Mouse (Mus musculus) megakaryocyte, adult 5-6 weeks (primary cell): Measurements from ENCODE around the gene Galnt10. TPM values are rescaled to one million over a fixed set of nuclear protein-coding genes. Genes with fewer than 3 reads are reported as not detected.
A peak's percentile ranks its signal among the peaks of the same experiment; 100 is the strongest.
"Not testable (repeated sequence)": the region's sequence is repeated elsewhere in the genome, so short reads cannot be mapped to it uniquely, and the experiment has no call there.

Experiments
- ATAC-seq: 2 replicates; pipeline ENCODE4 v1.8.0; 2016; ENCODE audit warnings: mild to moderate bottlenecking, inconsistent platforms; ENCODE audit not compliant: poor library complexity, severe bottlenecking
- total RNA-seq, 2 experiments: library from RNA; stranded (forward) in 1 of 2; stranded (reverse) in 1 of 2; fragments of 153-499, 151-499 nt in 1 of 2; fragments of 221-1000, 200-1000 nt in 1 of 2; gene quantifications; 2 replicates each; pipeline versions ENCODE4 v1.2.3 to v1.2.4; 2015 to 2017

Galnt10 gene
- total RNA-seq, 2 experiments from 2014 or later, result 16.6 to 28.7 TPM

DNA sequence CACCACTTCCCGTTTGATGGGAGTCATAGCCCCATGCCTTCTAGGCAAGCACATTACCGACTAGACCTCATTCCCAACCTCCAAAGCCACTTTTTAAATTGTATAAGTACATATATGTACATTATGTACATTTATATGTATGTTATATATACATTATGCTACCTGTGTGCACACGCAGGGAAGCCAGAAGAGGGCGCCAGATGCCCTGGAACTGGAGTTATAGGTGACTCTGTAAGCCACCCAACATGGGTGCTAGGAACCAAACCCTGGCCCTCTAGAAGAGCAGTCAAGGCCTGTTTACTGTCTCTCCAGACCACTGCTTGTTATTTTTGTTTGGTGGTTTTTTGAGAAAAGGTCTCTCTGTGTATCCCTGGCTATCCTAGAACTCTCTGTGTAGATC, 172.9 kb downstream of the Galnt10 start:
- ATAC-seq, result no peak

DNA sequence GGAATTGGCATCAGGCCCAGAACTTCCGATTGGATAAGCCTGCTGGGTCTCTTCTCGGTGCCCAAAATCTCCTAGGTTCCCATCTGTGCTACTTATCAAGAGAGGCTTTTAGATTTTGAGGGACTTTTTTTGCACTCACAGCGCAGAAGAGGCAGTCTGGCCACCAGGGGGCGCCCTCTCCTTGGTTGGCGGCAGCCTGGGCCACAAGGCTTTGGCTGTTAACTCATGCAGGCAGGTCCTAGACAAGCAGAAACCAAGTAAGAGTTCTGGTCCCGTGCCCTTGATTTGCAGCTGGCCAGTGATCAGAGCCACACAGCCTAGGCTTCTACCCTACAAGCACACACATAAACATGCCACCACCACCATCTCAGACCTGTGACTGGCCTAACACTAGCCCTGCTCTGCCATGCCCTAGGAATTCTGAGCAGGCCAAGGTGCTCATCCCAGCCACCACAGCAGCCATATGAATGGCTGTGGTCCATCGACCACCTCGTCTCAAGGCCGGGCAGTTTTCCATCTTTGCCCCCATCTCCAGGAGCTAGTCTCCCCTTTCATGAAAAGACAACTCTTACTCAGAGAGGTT, 174.8 kb downstream of the Galnt10 start:
- peak; percentile 77 for ATAC-seq

- not testable (repeated sequence) for ATAC-seq
These were observed 177.9 kb downstream of the Galnt10 start for GRCm38 (mm10) chr11:57823159-57823558.

GRCm38 (mm10) chr11:57823714-57824113, 178.5 kb downstream of the Galnt10 start:
- no peak for ATAC-seq

- not testable (repeated sequence) for ATAC-seq
These were observed 180.0 kb downstream of the Galnt10 start for GRCm38 (mm10) chr11:57825234-57825633.

GRCm38 (mm10) chr11:57827048-57827914, 182.0 kb downstream of the Galnt10 start:
- no peak for ATAC-seq

- no peak for ATAC-seq
These were observed 182.8 kb downstream of the Galnt10 start for GRCm38 (mm10) chr11:57827915-57828545.

DNA sequence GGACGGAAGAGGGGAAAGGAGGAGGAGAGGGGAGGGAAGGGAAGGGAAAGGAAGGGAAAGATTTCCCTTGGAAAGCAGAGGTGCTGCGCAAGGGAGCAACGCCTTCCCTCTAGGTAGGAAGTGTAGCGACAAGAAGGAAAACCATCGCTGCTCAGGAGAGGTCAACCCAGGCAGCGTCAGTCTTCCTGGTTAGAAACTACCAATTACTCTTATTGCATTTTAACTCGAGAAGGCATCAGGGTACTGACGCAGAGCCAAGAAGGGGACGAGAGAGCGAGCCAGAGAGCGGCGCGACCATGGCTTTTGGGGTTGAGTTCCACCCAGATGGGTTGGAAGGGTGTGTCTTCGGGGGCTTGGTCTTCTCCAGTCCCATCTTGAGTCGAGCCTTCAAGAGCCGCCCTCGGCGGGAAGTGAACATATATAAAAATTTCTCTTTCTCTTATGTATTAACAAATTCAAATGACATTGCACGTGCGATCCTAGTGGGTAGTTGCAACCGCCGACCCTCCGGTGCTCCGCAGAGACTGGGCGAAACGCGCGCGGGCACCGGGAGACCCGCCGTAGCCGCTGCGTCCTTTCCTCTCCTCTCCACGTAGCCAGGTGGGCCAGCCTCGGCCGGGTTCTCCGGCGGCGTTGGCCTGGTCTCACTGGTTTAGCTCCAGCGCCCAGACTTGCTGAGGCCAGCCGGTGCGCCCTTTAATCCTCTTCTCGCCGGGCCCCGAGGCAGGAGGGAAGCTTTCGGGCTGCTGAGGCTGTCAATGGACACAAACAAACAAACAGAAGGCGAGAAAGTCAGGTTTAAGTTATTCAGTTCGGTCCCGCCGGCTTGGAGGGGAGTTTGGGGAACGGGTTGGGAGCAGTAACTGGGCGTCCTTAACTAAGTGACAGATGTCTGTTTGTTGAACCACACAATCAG, 184.0 kb downstream of the Galnt10 start:
- ATAC-seq, result no peak

DNA sequence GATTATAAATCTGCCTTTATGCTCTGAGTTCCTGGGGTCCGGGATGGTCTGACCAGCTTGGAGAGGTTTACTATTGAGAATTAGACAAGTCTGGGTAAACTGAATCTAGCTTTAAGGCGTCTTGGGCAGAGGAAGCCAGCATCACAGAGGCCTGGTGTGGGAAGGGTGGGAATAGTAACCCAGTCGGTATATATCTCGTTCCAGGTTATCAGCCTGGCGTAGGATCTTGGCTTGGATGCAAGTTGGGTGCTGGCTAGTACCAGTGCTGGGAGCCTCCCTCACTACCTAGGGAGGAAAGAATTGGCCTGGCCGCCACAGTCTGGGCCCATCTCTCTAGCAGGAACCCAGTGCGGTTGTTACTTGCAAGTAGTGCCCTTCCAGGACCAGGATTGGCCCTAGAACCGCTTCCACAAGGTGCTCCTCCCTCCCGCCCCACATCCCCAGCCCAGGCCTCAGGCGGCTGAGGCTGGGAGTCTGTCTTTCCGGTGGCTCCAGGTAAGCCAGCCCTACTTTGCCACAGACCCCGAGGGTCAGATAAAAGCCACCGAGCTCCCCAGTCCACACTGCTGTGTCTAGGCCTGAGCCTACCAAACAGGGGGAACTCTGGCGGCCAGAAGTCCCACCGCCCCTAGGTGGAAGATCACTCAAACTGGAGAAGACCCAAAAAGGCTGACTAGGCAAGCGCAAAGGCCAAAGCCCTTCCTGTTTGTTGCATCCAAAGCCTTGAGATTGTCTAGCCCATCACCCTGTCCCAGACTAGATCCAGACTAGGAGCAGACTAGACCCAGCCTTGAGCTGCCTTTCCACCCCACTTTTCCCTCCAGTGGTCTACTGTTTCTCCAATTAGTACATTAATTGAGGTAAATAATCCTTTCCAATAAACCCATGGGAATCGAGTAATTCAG, 184.9 kb downstream of the Galnt10 start:
- ATAC-seq, result no peak

DNA sequence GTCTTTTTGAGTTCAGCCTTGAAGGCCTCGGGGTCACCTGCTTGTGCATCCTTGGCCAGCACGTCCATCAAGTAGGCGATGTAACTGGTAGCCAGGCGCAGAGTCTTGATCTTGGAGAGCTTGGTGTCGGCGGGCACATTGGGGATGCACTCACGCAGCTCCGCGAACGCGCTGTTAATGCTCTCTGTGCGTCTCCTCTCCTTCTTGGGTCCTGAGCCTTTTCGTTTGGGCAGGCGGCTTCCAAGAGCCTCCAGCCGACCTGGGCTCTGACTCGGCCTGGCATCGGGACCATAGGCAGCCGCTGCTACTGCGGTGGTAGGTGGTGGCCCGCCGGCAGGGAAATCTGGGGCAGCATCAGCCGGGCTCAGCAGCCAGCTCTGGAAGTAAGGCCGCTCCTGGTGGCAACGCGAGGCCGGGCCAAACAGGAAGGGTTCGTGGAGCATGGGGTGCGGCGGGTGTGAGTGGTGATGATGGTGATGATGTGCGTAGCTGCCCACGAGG, 186.1 kb downstream of the Galnt10 start:
- ATAC-seq, result no peak

DNA sequence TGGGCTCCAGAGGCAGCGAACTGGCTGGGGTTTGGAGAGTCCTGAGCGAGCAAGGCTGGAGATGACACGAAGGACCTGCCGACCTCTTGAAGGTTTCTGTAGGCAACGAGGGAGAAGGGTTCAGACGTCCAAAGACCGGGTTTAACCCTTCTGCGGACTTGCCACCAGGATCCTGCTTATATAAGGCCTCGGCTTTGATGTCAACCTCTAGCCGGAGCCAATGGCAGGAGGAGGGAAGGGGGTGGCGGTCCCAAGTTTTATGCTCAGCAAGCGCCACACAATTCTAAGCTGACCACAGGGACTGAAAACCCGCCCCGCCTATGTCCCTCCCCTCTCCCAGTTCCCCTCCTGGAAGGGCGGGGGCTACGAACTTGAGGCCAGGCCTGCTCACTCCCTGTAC, 186.6 kb downstream of the Galnt10 start:
- no peak for ATAC-seq

DNA sequence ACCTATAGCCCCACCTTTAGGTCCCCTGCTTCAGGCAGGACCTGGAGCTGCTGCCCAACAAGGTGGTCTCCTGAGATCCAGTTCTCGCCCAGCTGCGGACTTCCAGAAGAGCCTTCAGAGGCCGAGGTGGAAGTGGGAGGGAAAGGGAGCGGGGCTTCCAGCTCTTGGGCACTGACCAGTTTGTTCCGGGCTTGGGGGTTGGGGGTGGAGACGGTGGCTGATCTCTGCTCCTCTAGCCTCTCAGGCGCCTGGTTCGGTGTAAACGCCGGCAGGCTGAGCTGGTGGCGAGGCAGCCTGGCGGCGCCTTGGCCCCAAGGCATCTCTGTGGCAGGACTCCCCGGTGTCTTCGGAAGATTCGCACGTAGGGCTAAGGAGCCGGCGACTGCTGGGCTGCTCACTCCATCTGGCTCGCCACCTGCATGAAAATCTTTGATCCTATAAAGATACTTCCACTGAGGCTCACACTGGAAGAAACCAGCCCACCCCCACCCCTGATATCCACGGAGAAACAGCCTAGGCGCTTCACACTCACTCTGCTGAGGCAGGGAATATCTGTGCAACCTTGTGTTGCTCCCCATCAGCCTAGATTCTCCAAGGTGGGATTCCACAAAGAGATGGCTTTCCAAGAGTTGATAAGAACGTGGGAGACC, 187.4 kb downstream of the Galnt10 start, which contains the start of gene Hand1:
Gene Hand1, minus strand, starts transcription at position 267 of the 650 bp plus-strand sequence.
- ATAC-seq, result no peak

DNA sequence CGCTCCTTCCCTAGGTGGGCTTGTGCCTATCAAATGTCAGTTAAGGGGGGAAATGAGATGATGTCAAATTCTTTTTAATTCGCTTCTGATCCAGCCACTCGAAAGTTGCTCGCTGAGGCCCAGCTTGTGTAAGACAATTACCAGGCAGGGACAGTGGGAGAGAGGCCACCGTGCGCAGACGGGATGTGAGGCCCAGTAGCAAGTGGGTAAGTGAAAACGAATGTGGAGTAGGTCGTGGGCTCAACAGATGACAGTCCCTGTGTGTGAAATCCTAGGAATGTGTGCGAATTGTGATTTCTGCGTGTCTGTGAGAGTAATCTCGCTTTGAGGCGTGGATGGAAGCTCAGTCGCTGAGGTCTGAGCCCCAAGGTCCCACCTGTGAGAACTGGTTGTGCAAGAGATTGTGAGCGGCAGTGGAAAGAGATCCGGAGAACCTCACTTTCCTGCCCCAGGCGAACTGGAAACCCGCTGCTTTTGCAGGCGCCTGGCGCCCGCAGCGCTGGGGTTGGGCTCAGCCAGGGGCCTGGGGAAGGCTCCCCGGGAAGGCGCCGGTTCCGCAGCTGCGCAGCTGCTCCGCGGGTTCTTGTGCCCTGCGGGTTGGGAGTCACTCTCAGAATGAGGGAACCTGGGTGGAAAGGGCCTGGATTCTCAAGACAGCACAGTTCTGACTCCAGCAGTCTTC, 188.2 kb downstream of the Galnt10 start:
- no peak for ATAC-seq

DNA sequence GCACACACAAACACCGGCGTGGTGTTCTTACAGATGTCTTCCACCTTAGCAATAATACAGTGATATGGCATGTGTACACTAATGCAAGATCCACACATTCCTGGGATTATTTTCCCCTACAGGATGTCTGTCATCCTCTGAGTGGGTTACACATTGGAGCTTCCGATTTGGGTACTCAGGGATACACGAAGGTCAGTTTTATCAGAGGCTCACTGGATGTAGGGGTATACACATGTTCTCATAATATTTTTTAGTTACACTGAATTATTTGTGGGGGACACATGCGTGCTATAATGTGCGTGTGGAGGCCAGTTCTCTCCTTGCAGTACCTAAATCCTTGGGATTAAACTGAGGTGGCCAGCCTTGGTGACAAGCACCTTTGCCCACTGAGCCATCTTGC, 188.8 kb downstream of the Galnt10 start:
- ATAC-seq, result no peak

DNA sequence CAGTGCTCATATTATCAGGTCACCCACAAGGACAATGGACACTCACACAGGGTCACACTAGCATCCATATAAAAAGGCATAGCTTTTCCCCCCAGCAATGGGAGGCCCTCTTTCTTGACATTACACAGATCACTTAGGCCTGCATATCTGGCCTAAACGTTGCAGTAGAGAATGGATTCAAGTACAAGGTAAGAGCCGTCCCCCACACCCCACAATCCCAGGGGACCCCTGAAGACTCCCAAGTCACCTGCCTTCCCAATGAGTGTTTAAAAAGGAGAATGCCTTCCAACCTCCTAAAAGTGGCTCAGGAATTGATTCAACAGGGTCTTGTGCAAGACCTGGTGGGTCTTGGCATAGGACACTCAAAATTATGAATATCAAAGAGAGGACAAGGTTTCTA, 190.1 kb downstream of the Galnt10 start:
- no peak for ATAC-seq

- ATAC-seq, result no peak
These were observed 190.7 kb downstream of the Galnt10 start for GRCm38 (mm10) chr11:57835931-57836330.

DNA sequence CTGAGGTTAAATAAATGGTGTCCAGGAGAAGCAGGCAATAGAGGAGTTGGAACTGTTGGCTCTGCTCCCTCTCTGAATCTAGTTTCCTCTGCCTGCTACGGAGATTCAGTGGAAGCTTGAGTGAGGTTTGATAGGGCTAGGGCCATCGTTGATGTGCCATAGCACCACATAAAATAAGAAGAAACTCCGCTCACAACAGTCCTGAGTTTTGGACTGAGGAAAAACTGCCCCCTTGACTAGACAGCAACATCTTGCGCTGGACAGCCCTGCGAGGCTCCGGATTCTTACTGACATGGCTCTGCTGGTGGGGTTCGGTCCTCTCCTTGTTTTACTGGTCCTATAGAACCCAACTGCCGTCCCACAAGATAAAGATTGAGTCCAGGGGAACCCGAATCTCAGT, 191.2 kb downstream of the Galnt10 start:
- ATAC-seq, result no peak
